Mouse (Mus musculus) embryonic facial prominence, embryonic 13.5 days (tissue): ENCODE data around the gene Cggbp1. TPM values are rescaled to one million over a fixed set of nuclear protein-coding genes. Genes with fewer than 3 reads are reported as not detected.

Experiments
- ATAC-seq: fragments of 200-750 bp; cut with Nextera tagmentation; 2 replicates; pipeline ENCODE4 v1.8.0; 2017; ENCODE audit warnings: low read depth; ENCODE audit not compliant: insufficient number of reproducible peaks, insufficient read depth, low FRiP score, low TSS enrichment
- H3K27ac ChIP-seq: fragments of 300-500 bp; sonication (generic); 2 replicates; pipeline ENCODE4 v1.5.1; 2015; ENCODE audit warnings: moderate library complexity, mild to moderate bottlenecking, inconsistent platforms
- H3K27me3 ChIP-seq: fragments of 300-500 bp; sonication (generic); 2 replicates; pipeline ENCODE4 v1.6.1; 2015; ENCODE audit warnings: mild to moderate bottlenecking, inconsistent platforms
- H3K36me3 ChIP-seq: fragments of 300-500 bp; sonication (generic); 2 replicates; pipeline ENCODE4 v1.6.1; 2015; ENCODE audit warnings: mild to moderate bottlenecking, inconsistent platforms
- H3K4me1 ChIP-seq: fragments of 300-500 bp; sonication (generic); 2 replicates; pipeline ENCODE4 v1.6.1; 2015; ENCODE audit warnings: inconsistent platforms
- H3K4me2 ChIP-seq: fragments of 300-500 bp; sonication (generic); 2 replicates; pipeline ENCODE4 v1.6.1; 2015; ENCODE audit warnings: moderate library complexity, mild to moderate bottlenecking, inconsistent platforms
- H3K4me3 ChIP-seq: fragments of 300-500 bp; sonication (generic); 2 replicates; pipeline ENCODE4 v1.5.1; 2015; ENCODE audit warnings: mild to moderate bottlenecking, inconsistent platforms
- H3K9ac ChIP-seq: fragments of 300-500 bp; sonication (generic); 2 replicates; pipeline ENCODE4 v1.6.1; 2015; ENCODE audit warnings: mild to moderate bottlenecking, inconsistent platforms
- H3K9me3 ChIP-seq: fragments of 300-500 bp; sonication (generic); 2 replicates; pipeline ENCODE4 v1.6.1; 2016; ENCODE audit warnings: inconsistent platforms
- WGBS: fragments of 180-500 bp; shearing (Covaris S2); methylation state at CpG from one replicate; pipeline ENCODE4 v1.1.7; 2015; ENCODE audit warnings: mixed read lengths; 5-methylcytosine and 5-hydroxymethylcytosine counted together
- polyA plus RNA-seq: library from polyadenylated mRNA; unstranded; fragments of >200 nt; fragmentation: Nextera tagmentation; extraction: Ambion mirVana; gene quantifications from 2 replicates; pipeline ENCODE4 v1.2.1, GENCODE M21; 2015

The Cggbp1 gene
- polyA plus RNA-seq, 1 experiment from 2014 or later, result 76.2 TPM

GRCm38 (mm10) chr16:64889496-64889895, 37.7 kb downstream of the Cggbp1 start:
- no peak for ATAC-seq
- Histone ChIP-seq H3K9ac (no peak overlapping the region), H3K4me3 (no peak overlapping the region), H3K4me2 (no peak overlapping the region), H3K27ac (no peak overlapping the region), H3K4me1 (0 out of 2 replicates have a peak, but pooled peaks cover under 1% of the 10 kb centered on the region), H3K36me3 (no peaks in the 10 kb centered on the region), H3K9me3 (0 out of 2 replicates have a peak, but pooled peaks cover 4% of the 10 kb centered on the region), H3K27me3 (no peaks in the 10 kb centered on the region)
- WGBS, result 91% methylated on average over 3 of the region's 3 CpGs

DNA sequence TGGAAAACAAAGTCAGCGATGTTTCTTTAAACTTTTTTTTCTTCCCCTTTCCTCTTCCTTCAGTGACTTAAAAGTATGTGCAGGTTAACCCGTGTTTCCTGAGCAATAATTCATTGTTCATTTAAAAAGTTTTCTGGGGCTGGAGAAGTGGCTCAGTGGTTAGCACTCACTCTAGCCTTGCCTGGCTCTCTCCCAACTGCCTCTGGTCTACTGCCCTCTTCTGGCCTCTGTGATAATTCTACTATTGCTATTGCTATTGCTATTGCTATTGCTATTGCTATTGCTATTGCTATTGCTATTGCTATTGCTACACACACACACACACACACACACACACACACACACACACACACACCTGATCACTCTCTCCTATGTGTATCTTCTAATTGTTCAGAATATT, 47.3 kb downstream of the Cggbp1 start:
- H3K27me3 ChIP-seq, result no peaks in the 10 kb centered on the region
- no peak for ATAC-seq
- 68% methylated on average over 2 of the region's 2 CpGs for WGBS
- no peaks in the 10 kb centered on the region for H3K9me3 ChIP-seq
- no peak overlapping the region for H3K27ac ChIP-seq
- H3K36me3 ChIP-seq, result no peaks in the 10 kb centered on the region
- H3K4me3 ChIP-seq, result no peak overlapping the region
- no peak overlapping the region for H3K4me2 ChIP-seq
- H3K4me1 ChIP-seq, result no peaks in the 10 kb centered on the region
- H3K9ac ChIP-seq, result no peak overlapping the region

- Histone ChIP-seq H3K9me3 (no peaks in the 10 kb centered on the region), H3K4me2 (no peak overlapping the region), H3K36me3 (no peaks in the 10 kb centered on the region), H3K4me1 (no peaks in the 10 kb centered on the region), H3K27ac (no peak overlapping the region), H3K9ac (no peak overlapping the region), H3K4me3 (no peak overlapping the region), H3K27me3 (no peaks in the 10 kb centered on the region)
- ATAC-seq, result no peak
- WGBS, result 33% methylated on average over 2 of the region's 2 CpGs
Observed at GRCm38 (mm10) chr16:64903328-64903727, 51.5 kb downstream of the Cggbp1 start.

GRCm38 (mm10) chr16:64907112-64907511, 55.3 kb downstream of the Cggbp1 start:
- Histone ChIP-seq H3K4me2 (no peak overlapping the region), H3K4me3 (no peak overlapping the region), H3K9me3 (no peaks in the 10 kb centered on the region), H3K36me3 (no peaks in the 10 kb centered on the region), H3K27me3 (no peaks in the 10 kb centered on the region), H3K4me1 (no peaks in the 10 kb centered on the region), H3K9ac (no peak overlapping the region), H3K27ac (no peak overlapping the region)
- ATAC-seq, result no peak
- WGBS, result 20% methylated on average over 3 of the region's 3 CpGs

GRCm38 (mm10) chr16:64908747-64909146, 57.0 kb downstream of the Cggbp1 start:
- no peak for ATAC-seq
- Histone ChIP-seq H3K27me3 (no peaks in the 10 kb centered on the region), H3K9me3 (no peaks in the 10 kb centered on the region), H3K4me2 (no peak overlapping the region), H3K36me3 (no peaks in the 10 kb centered on the region), H3K27ac (no peak overlapping the region), H3K4me3 (no peak overlapping the region), H3K9ac (no peak overlapping the region), H3K4me1 (no peaks in the 10 kb centered on the region)
- WGBS, result 74% methylated on average over 10 of the region's 10 CpGs

Other genes with a start within 250 kb of the Cggbp1 start
- not detected in 2 replicates for gene Csnka2ip, start 249.6 kb upstream of the Cggbp1 start, polyA plus RNA-seq
- gene 4930453N24Rik, start 80.8 kb upstream of the Cggbp1 start, polyA plus RNA-seq, result 26.0 and 27.2 TPM in 2 replicates
- gene Zfp654, start 344 bp upstream of the Cggbp1 start, polyA plus RNA-seq, result 6.2 and 6.8 TPM in 2 replicates